Mouse (Mus musculus) ES-E14 (cell line): ENCODE data around the gene Rap1gap. TPM values are rescaled to one million over a fixed set of nuclear protein-coding genes. Genes with fewer than 3 reads are reported as not detected.

Experiments
- DNase-seq: peaks from one replicate; pipeline ENCODE4 v3.0.0-alpha.2; 2013; ENCODE audit warnings: low read depth, low spot score
- H3K27ac ChIP-seq: 2 replicates; pipeline ENCODE4 v1.5.1; 2012; ENCODE audit warnings: low read depth, mild to moderate bottlenecking, low read length, moderate library complexity, mixed read lengths; ENCODE audit not compliant: poor library complexity, insufficient read depth, severe bottlenecking
- H3K36me3 ChIP-seq: 2 replicates; pipeline ENCODE4 v1.6.1; 2012; ENCODE audit warnings: mild to moderate bottlenecking, low read length, moderate library complexity, mixed read lengths; ENCODE audit not compliant: control insufficient read depth, poor library complexity, insufficient read depth, severe bottlenecking
- H3K4me1 ChIP-seq, 2 experiments: fragments of 150-350 bp in 1 of 2; sonication (generic) in 1 of 2; 2 replicates each; pipeline ENCODE4 v1.6.1; 2012; ENCODE audit warnings: low read length in 2 of 2, mild to moderate bottlenecking in 1 of 2, mixed read lengths in 1 of 2; ENCODE audit not compliant: control insufficient read depth in 2 of 2, insufficient read depth in 2 of 2, poor library complexity in 1 of 2
- H3K4me3 ChIP-seq, 2 experiments: fragments of 150-350 bp in 1 of 2; sonication (generic) in 1 of 2; 2 replicates each; pipeline ENCODE4 v1.5.1; 2012; ENCODE audit warnings: low read length in 2 of 2, low read depth in 1 of 2, mild to moderate bottlenecking in 1 of 2, mixed read lengths in 1 of 2; ENCODE audit not compliant: insufficient read depth in 1 of 2, poor library complexity in 1 of 2, severe bottlenecking in 1 of 2
- H3K9ac ChIP-seq: 2 replicates; pipeline ENCODE4 v1.6.1; 2012; ENCODE audit warnings: low read depth, mild to moderate bottlenecking, low read length, mixed read lengths; ENCODE audit not compliant: poor library complexity, insufficient read depth, severe bottlenecking
- H3K9me3 ChIP-seq: fragments of 150-350 bp; sonication (generic); 2 replicates; pipeline ENCODE4 v1.6.1; 2012; ENCODE audit warnings: low read depth, mild to moderate bottlenecking, low read length; ENCODE audit not compliant: control insufficient read depth, insufficient read depth
- CHD2 ChIP-seq: IDR thresholded peaks from 2 replicates; pipeline ENCODE4 v1.6.1; 2014; ENCODE audit warnings: mild to moderate bottlenecking, low read depth, low read length, inconsistent platforms
- HCFC1 ChIP-seq: IDR thresholded peaks from 2 replicates; pipeline ENCODE4 v1.6.1; 2012; ENCODE audit warnings: low read length, inconsistent platforms, borderline replicate concordance; ENCODE audit not compliant: insufficient read depth
- MAFK ChIP-seq: IDR thresholded peaks from 2 replicates; pipeline ENCODE4 v1.6.1; 2014; ENCODE audit warnings: mild to moderate bottlenecking, low read depth, low read length, inconsistent platforms; ENCODE audit not compliant: insufficient read depth
- ZC3H11A ChIP-seq: IDR thresholded peaks from 2 replicates; pipeline ENCODE4 v1.6.1; 2012; ENCODE audit warnings: low read depth, mild to moderate bottlenecking, inconsistent platforms, low read length, borderline replicate concordance
- ZNF384 ChIP-seq: IDR thresholded peaks from 2 replicates; pipeline ENCODE4 v1.6.1; 2012; ENCODE audit warnings: low read depth, low read length, inconsistent platforms
- in situ Hi-C, 2 experiments: fragments of 600-800 bp; cut with MboI; formaldehyde crosslinking; loops; one replicate each; pipeline ENCODE4 v1.15.1; 2025; ENCODE audit warnings: low sequenced_read_pairs in 2 of 2, inconsistent platforms in 1 of 2; ENCODE audit not compliant: unreplicated experiment in 2 of 2
- total RNA-seq: library from RNA; depleted of rRNA; stranded (reverse); fragments of 300-350 nt; gene quantifications from 2 replicates; pipeline ENCODE4 v1.2.3, GENCODE M21; 2012; rRNA removed

The Rap1gap gene
- total RNA-seq, 1 experiment: 13.4 TPM

DNA sequence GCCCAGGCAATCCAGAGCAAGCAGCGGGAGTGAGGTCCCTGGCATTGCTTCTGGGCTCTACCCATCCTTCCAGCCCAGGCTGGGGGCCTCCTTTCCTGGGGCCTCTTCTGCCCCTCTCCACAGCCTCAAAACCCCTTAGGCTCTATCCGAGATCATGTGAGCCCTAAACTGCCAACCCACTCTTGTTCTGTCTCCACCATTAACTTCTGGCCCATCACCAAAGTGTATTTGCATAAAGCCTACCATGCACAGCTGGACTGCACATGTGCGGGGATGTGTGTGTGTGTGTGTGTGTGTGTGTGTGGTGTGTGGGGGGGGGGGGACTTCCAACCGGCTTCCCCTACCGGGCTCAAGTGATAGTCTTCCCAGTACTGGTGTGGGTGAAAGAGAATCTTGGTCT lies 109.5 kb downstream of the Rap1gap start:
- TF ChIP-seq ZNF384: no peak
- TF ChIP-seq CHD2: no peak
- TF ChIP-seq HCFC1: no peak
- no peak for TF ChIP-seq MAFK
- TF ChIP-seq ZC3H11A: no peak
- no peak for DNase-seq
- Histone ChIP-seq H3K36me3 (peaks cover 5% of the 10 kb centered on the region), H3K4me3 (no peak overlapping the region), H3K9me3 (no peaks in the 10 kb centered on the region), H3K9ac (no peak overlapping the region), H3K4me1 (peaks cover 28 to 48% of the 10 kb centered on the region in 2 experiments), H3K27ac (no peak overlapping the region)
- in situ Hi-C loops: no loop called here

DNA sequence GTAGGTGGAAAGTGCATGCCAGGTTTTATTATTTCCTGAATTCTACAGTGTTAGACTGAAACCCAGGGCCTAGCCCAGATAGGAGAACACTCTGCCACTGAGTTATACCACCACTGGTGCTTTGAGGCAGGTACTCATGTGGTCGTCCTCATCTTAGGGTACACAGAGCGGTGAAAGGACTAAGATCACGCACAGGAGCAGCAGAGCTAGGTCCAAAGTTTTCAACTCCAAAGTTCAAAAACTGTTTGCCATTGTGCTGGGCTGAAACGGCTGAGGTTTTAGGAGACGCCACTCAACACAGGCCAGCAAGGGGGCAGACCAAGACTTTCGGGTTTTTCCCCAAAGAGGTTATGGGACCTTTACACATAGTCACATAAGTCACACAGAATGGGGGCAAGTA lies 110.0 kb downstream of the Rap1gap start:
- in situ Hi-C loops: no loop called here
- H3K9me3 ChIP-seq: no peaks in the 10 kb centered on the region

DNA sequence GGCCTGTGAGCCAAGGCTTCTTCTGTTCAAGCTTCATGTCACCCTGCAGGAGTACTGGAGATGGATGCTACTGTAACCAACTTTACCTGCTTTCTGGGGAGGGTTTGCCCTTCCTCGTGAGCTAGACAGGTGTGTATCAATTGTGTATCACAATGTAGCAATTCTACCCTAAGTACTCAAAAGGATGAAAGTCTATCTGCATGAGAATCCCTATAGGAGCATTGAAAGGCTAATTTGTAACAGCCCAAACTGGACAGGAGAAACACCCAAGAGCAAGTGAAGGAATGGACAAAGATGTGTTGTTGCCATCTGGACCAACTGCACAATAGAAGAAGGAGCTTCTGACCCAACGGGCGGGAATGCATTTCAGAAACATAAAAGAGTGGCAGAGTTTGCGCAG lies 113.3 kb downstream of the Rap1gap start:
- TF ChIP-seq HCFC1 (no peak), MAFK (0 out of 2 replicates have a peak, but pooled peaks have one; percentile 2), ZC3H11A (no peak)
- Histone ChIP-seq H3K4me1 (peaks cover 14 to 22% of the 10 kb centered on the region in 2 experiments), H3K4me3 (0 out of 4 replicates have a peak overlapping the region, but pooled peaks of 1 of the 2 experiments have one; percentile 0), H3K9me3 (no peaks in the 10 kb centered on the region), H3K9ac (no peak overlapping the region), H3K36me3 (peaks cover 3% of the 10 kb centered on the region), H3K27ac (peak overlapping the region; percentile 85)
- in situ Hi-C loops: no loop called here
- no peak for DNase-seq

More for the DNA sequence above, 110.0 kb downstream of the Rap1gap start:
- Histone ChIP-seq H3K9ac (no peak overlapping the region), H3K27ac (0 out of 2 replicates have a peak overlapping the region, but pooled peaks have one; percentile 12), H3K4me3 (no peak overlapping the region), H3K4me1 (peaks cover 26 to 43% of the 10 kb centered on the region in 2 experiments), H3K36me3 (peaks cover 5% of the 10 kb centered on the region)
- TF ChIP-seq HCFC1: no peak
- no peak for TF ChIP-seq ZC3H11A
- no peak for TF ChIP-seq ZNF384
- TF ChIP-seq CHD2: no peak
- TF ChIP-seq MAFK: no peak
- no peak for DNase-seq

DNA sequence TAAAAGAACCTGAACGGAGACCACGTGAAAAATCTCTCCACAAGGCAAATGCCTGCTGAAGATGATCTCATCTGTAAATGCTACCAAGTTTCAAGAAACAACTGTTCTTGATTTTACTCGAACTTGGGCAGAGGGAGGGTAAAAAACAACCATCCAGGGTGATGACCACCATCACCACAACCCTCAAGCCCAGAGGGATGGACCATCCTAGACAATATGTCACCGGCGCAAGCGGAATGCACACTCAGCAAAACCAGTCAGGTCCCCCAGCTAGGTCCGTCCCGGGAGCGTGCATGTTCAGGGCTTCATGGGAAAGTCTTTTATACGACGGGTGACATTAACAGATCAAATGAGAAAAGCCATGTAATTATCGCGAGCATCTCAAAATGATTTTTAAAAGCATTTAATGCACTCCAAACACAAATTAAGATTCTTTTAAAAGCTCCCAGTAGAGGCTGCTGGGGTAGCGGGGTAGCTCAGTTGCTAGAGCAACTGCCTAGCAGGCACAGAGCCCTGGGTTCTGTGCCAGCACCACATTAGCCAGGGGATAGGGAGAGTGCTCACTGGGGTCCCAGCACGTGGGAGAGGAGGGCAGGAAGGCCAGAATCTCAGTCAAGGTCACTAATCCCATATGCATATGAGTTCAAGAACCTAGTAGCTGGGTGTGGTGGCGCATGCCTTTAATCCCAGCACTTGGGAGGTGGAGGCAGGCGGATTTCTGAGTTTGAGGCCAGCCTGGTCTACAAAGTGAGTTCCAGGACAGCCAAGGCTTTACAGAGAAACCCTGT lies 114.1 kb downstream of the Rap1gap start:
- TF ChIP-seq MAFK (peak; percentile 95), CHD2 (no peak), HCFC1 (peak; percentile 41; the same call in 1 of the 2 replicates)
- Histone ChIP-seq H3K36me3 (peaks cover 5% of the 10 kb centered on the region), H3K4me1 (peaks cover 11 to 22% of the 10 kb centered on the region in 2 experiments), H3K9me3 (no peaks in the 10 kb centered on the region), H3K4me3 (0 out of 4 replicates have a peak overlapping the region, but pooled peaks of 1 of the 2 experiments have one; percentile 0), H3K9ac (peak overlapping the region; percentile 23), H3K27ac (peak overlapping the region; percentile 85)
- DNase-seq: no peak
- in situ Hi-C loops: no loop called here

Other genes starting within 250 kb of the Rap1gap start
- not detected in 2 replicates for gene Cela3b, start 234.2 kb upstream of the Rap1gap start, total RNA-seq
- not detected in 2 replicates for gene 1700013G24Rik, start 211.4 kb upstream of the Rap1gap start, total RNA-seq
- 226 and 278 TPM in 2 replicates for gene Hspg2, start 196.0 kb upstream of the Rap1gap start, total RNA-seq
- not detected in 2 replicates for gene Ldlrad2, start 90.2 kb upstream of the Rap1gap start, total RNA-seq
- 161 and 173 TPM in 2 replicates for gene Usp48, start 71.0 kb upstream of the Rap1gap start, total RNA-seq
- gene Alpl, start 131.7 kb downstream of the Rap1gap start, total RNA-seq: 234 and 330 TPM in 2 replicates
- 99.2 and 131 TPM in 2 replicates for gene Ece1, start 197.5 kb downstream of the Rap1gap start, total RNA-seq